Mouse (Mus musculus): Measurements from ENCODE around the gene Igf2bp2. TPM values are rescaled to one million over a fixed set of nuclear protein-coding genes. Genes with fewer than 3 reads are reported as not detected.

Igf2bp2 gene
- total RNA-seq, 2 experiments from 2014 or later: 10.9 to 13.4 TPM

DNA sequence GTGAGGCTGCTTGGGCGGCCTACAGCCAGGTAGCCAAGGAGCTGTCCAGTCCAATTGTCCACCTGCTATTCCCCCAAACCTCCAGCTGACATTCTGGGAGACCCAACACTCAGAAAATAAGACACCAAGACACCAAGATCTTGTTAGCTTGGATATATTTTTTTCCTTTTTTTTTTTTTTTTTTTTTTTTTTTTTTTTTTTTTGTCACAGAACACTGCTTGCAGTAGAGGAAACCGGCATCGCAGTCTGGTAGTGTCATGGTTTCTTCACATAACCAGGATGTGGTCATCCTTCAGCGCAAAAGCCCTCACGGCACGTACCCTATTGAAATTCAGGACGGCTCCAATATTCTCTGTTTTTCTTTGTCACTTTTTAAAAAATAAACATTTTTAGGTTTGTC lies 104.2 kb downstream of the Igf2bp2 start:
- DNase-seq: no peak
- intact Hi-C loops (cut with DNase I): no loop called here

- DNase-seq: no peak
- intact Hi-C loops (cut with DNase I): no loop called here
These were observed 105.6 kb downstream of the Igf2bp2 start for GRCm38 (mm10) chr16:22057498-22057897.

DNA sequence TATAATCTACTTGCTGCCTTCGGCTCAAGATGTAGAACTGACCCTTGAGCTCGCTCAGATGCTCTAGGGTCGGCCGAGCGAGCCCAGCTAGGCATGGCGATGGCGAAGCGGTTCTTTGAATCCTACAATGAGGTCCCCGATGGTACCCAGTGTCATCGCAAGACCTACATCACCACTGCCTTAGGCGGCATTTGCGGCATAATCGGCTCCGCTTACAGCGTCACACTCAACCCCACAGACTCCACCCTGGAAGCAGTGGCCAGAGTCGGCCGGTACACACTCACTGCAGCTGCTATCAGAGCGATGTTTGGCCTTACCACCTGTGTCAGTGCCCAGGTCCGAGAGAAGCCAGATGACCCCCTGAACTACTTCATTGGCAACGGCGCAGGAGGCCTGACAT lies 109.7 kb downstream of the Igf2bp2 start:
- DNase-seq: no peak
- intact Hi-C loops (cut with DNase I): no loop called here

DNA sequence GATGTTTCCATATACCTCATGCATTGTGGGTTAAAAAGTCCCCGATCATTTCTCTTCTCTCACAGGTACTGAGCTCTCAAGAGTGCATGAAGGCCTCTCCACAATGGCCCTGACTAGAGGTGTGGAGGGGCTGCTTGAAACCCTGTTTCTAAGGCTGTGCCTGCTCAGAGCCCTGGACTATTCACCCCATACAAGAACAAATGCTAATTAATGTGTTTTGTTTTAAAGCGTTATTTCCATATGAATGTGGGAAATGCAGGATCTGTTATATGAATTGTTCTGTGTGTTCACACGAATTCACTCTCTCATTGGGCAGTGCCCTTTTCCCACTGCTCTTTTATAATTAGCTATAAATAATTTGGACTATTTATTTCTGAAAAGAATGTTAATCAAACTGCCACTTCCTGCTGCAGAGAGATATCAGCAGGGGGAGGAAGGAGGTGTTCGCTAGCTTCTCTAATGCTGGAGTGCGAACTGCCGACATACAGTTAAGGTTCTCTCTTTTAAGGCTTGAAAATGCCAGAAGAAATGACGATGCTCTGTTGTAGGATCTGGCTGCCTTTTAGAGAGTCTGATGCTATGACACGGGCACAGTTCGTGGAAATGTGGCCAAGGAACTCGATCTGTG lies 116.2 kb downstream of the Igf2bp2 start:
- DNase-seq: no peak
- intact Hi-C loops (cut with DNase I): no loop called here

- DNase-seq: no peak
- intact Hi-C loops (cut with DNase I): no loop called here
These were observed 117.2 kb downstream of the Igf2bp2 start for GRCm38 (mm10) chr16:22045930-22046329.

DNA sequence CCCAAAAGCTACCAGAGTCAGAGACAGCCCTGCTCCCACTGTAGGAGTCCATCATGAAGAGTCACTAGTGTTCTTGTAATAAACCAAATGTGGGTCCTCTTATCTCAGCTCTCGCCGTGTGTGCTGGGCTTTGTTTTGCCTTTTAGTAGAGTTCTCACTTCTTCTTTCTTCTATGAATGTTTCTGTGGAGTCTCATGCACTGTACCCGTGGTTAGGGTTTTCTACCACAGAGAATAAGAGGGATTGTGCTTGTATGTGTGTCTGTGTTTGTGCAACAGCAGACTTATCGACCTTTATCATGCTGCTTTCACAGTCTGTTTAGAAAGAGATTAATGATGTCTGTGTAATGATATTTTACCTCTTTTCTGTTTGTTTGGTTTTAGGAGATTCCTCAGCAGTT lies 119.3 kb downstream of the Igf2bp2 start:
- intact Hi-C loops (cut with DNase I): no loop called here

GRCm38 (mm10) chr16:22039978-22040377 lies 123.1 kb downstream of the Igf2bp2 start:
- DNase-seq: no peak
- intact Hi-C loops (cut with DNase I): no loop called here

More for the DNA sequence above, 119.3 kb downstream of the Igf2bp2 start:
- DNase-seq: no peak

GRCm38 (mm10) chr16:22038554-22038953 lies 124.5 kb downstream of the Igf2bp2 start:
- intact Hi-C loops (cut with DNase I): no loop called here
- DNase-seq: no peak

GRCm38 (mm10) chr16:22027474-22027873 lies 135.6 kb downstream of the Igf2bp2 start:
- intact Hi-C loops (cut with DNase I): no loop called here
- DNase-seq: no peak

GRCm38 (mm10) chr16:22022122-22022521 lies 141.0 kb downstream of the Igf2bp2 start:
- intact Hi-C loops (cut with DNase I): no loop called here
- DNase-seq: peak in 1 of 2 experiments; percentile 20

DNA sequence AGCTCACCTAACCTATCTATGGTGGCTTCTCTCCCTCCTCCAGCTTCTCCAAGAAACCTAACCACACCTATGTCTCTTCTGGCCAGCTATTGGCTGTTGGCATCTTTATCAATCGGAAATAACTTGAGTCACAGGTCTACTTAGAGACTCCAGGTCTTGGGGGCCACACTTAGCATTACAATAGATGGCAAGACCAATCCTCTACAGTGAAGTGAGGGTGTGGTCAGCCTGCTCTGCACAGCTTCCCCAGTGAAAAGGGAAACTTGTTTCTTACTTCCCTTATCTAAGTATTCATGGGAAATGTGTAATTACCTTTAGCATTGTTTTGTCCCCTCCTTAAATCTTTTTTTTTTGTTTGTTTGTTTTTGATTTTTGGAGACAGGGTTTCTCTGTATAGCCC lies 147.5 kb downstream of the Igf2bp2 start:
- intact Hi-C loops (cut with DNase I): loop anchor here (5.0 to 10.0 kb wide), 2 partner anchors 178 to 249 kb away; partner anchors contain the start of gene Tra2b
- DNase-seq: no peak

- peak in 1 of 2 experiments; percentile 47 for DNase-seq
- intact Hi-C loops (cut with DNase I): loop anchor here (5.0 kb wide), 1 partner anchor 62 kb away; the partner anchor contains the start of gene Tmem41a
These were observed 153.5 kb downstream of the Igf2bp2 start for GRCm38 (mm10) chr16:22009596-22009995.

DNA sequence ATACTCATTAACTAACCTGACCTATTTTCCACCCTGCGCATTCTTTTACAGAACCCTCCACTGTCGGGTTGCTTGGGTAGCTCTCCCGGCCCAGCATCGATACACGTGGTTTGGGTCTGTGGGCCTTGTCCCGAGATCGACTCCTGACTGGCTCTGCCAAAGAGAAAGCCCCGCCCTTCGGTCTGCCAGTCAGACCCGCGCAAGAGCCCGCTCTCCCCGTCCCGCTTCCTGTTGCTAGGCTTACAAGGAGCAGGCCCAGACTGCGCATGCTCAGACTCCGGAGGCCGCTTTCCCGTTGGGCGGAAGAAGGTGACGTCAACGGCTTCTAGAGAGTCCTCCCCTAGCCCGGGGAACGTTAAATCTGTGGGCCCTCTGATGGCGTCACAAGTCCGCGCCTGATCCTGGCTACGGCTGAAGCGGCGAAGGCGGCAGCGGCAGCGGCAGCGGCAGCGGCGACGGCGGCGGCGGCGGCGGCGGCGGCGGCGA lies 154.0 kb downstream of the Igf2bp2 start, which contains the start of gene Senp2:
Gene Senp2 (plus strand): TSS at position 386 of the 486 bp plus-strand sequence.
- DNase-seq: peak; percentile 100
- intact Hi-C loops (cut with DNase I): loop anchor here (5.0 kb wide), 1 partner anchor 62 kb away; the partner anchor contains the start of gene Tmem41a

Other genes starting within 250 kb of the Igf2bp2 start
- 10 to 100 TPM in 1 of 2 experiments, 1 to 10 TPM in 1; 9.6 to 11.9 TPM for gene Tmem41a, start 215.7 kb downstream of the Igf2bp2 start, total RNA-seq (2021)
- gene Liph, start 167.6 kb downstream of the Igf2bp2 start, total RNA-seq (2021): under 1 TPM in 1 of 2 experiments, not detected in 1; 0.22 TPM
- 10 to 100 TPM; 18.0 to 19.7 TPM for gene Senp2, start 153.8 kb downstream of the Igf2bp2 start, total RNA-seq (2021)
- 10 to 100 TPM; 51.9 to 62.9 TPM for gene Tra2b, start 102.7 kb upstream of the Igf2bp2 start, total RNA-seq (2021)